Mouse (Mus musculus) lung, postnatal 36 days (tissue): Measurements from ENCODE around the gene Rec8.
A peak's percentile ranks its signal among the peaks of the same experiment; 100 is the strongest.

Source experiments
- DNase-seq: peaks from one replicate; pipeline ENCODE4 v3.0.0; 2022; ENCODE audit warnings: mixed read lengths

Rec8 gene

DNA sequence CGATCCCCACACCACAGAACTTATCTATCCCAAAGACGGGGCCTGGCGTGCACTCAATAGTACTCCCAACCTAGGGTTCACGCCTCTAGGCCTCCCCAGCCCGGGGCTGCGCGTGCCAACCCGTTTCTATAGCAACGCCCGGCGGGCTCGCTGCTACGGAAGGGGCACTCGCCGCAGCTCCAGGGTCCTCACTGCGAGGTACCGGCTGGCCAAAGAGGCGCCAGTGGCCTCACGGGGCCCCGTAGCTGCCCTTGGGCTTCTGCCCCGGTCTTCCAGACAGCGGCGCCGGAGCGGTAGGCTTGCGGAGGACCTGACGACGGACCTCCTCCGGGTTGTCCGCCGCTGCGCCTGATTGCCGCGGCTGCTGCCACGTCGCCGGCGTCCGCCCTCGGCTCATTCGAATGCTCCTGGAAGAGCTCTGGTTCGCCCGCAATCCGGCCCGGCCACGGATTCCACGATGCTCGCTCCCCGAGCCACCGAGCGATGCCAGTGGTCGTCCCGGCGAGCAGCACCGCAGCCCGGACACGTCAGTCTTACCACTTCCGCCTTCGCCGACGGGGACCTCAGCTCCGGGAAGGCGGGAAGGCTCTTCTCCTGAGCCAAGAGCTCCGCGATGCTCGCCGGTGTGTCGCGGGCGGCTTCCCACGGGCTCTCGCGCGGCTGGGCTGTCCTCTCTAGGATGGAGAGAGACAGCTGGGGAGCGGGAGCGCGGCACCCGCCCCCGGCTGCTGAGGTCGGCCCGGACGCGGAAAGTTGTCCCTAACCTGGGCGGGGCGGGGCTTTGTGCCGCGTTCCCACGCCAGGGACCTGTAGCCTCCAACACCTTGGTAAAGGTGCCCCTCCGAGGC is 25.4 kb downstream of the Rec8 start, which contains the start of gene Tm9sf1:
Tm9sf1 (minus strand) TSS at position 747 of the 848 bp plus-strand sequence.
- peak; percentile 84 for DNase-seq

DNA sequence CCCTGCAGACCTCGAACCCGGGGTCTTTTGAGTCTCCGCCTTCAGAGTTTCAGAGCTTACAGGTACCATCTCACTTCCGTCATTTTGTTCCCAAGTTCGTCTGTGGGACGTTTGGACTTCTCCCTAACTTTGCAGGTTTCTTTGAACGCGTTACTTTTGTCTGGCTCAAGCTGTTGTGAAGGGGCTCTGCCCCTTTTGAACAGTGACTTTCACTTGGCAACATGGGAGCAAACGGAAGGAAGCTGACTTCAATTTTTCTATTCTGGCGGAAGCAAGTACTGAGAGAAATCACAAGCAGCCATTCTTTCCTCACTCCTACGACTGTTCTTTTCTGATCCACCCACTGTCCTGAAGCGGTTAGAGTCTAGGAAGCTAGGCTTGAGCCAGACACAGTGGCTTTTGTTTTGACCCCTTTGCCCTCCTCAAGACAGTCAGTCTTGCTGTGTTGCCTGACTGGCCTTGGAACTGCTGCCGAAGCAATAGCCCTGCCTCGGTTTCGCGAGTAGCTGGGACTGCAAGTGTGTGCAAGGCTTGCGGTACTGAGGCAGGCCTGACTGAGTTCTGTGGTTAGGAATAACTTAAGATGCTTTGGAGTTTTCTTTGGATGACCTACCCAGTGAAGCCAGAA is 26.5 kb downstream of the Rec8 start:
- peak; percentile 15 for DNase-seq

DNA sequence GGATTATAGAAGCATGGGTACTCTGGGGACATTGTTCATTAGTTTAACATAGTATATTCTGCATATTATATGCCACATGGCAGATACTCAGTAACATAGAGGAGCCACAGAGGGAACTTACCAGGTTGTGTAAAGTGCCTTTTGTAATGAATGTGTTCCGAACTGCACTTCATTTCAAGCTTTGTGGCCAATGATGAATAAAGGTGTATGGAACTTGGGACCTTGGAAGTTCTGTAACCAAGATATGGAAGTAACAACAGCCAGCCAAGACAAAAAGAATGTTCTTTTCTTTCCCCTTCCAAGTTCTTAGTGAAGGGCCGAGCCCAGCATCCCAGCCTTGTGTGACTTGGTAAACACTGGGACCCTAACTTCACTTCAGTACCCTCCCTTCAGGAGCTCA is 32.0 kb downstream of the Rec8 start, which contains the start of gene Tssk4:
Tssk4 (plus strand) TSS at position 301 of the 400 bp plus-strand sequence.
- no peak for DNase-seq

DNA sequence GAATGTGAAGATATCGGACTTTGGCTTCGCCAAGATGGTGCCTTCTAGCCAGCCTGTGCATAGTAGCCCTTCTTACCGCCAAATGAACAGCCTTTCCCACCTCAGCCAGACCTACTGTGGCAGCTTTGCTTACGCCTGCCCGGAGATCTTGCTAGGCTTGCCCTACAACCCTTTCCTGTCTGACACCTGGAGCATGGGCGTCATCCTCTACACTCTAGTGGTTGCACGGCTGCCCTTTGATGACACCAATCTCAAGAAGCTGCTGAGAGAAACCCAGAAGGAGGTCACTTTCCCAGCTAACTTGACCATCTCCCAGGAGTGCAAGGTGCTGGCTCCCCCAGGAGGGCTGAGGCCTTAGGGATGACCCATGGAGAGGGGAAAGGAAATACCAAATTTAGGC is 33.7 kb downstream of the Rec8 start:
- DNase-seq: no peak

- no peak for DNase-seq
Measured at GRCm38 (mm10) chr14:55656935-55657334, 39.1 kb downstream of the Rec8 start.

- DNase-seq: no peak
Measured at GRCm38 (mm10) chr14:55658011-55658410, 40.2 kb downstream of the Rec8 start.

DNA sequence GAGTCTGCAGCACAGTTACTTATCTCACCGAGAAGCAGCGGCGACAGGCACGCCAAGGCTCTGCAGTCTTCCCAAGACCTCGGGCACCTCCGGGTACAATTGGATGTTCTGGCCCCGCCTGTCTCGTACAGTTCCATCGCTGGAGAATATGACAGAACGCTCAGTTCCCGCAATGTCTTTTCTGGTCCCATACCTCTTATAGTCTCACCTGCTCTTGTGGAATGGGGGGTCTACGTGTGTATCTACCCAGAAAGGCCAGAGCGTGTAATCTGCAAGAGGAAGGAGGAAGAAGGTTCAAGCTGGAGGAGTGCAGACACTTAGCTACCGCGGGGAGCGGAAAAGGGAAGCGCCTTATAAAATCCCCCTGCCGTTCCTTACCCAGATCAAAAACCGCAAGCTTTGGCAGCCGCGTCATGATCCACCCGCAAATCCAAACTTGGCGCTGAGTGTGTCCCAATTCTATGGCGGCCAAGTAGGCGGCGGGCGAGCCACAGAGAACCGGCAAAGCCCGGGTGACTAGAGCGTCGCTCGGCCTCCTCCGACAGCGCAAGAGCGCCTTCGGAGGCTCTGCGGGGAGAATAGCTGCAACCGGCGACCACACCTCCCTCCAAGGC is 42.2 kb downstream of the Rec8 start, which contains the start of gene Mdp1:
Mdp1 (minus strand) TSS at position 549 of the 614 bp plus-strand sequence.
- peak; percentile 82 for DNase-seq

DNA sequence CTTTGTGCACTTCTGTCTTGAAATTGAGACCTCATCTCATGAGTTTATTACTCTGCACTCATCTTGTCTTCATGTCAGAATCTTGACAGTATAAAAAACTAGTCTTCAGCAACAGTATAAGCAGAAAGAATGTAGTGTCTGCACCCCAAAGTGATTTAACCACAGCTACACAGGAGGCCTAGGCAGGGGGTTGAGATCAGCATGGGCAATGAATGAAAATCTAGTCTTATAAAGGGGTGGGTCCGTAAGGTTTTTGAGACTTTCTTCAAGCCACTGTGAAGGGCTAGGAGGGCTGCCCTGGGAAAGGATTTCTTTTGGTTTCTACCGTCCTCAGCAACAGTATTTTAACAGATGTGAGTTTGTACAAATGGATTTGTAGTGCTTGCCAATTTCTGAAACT is 42.8 kb downstream of the Rec8 start:
- DNase-seq: no peak

DNA sequence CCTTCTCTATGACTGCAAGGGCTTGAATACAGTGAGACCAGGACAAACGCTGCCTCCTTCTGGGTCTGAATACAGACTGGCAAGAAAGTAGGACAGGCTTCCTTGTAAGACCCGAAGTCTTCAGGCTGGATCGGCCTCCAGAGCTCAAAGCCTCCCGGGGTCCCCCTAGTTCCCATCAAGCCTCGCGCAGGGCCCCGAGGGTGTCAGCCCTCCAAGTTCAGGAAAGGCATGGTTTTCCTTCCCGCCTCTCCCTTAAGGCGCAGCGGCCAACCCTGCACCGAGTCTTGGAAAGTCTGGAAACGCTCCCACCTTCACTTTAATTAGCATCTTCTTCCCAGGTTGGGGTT is 53.6 kb downstream of the Rec8 start:
- no peak for DNase-seq

- peak; percentile 97 for DNase-seq
Measured at GRCm38 (mm10) chr14:55671833-55672740, 54.2 kb downstream of the Rec8 start, which contains the start of the genes Gmpr2 and Nedd8. Gene Gmpr2, plus strand, starts transcription at chr14:55671941. Gene Nedd8, minus strand, starts transcription at chr14:55672124.

DNA sequence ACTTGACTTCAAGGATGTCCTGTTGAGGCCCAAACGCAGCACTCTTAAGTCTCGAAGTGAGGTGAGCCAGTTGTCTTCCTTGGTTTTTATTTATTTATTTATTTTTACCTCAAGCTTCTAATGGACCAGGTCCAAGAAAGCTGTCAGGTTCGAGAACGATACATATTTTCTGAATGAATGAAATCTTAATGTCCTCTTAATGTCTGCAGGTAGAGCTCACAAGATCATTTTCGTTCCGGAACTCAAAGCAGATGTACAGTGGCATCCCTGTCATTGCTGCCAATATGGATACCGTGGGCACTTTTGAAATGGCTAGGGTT is 54.9 kb downstream of the Rec8 start:
- no peak for DNase-seq
